Mouse (Mus musculus): Measurements from ENCODE around the gene Wscd2.

The Wscd2 gene

GRCm38 (mm10) chr5:113584439-113584838 lies 94.3 kb downstream of the Wscd2 start:
- peak in 1 of 2 experiments; percentile 17 for DNase-seq

GRCm38 (mm10) chr5:113585619-113586457 lies 95.7 kb downstream of the Wscd2 start:
- peak in 1 of 2 experiments; percentile 21 for DNase-seq

GRCm38 (mm10) chr5:113586458-113586849 lies 96.3 kb downstream of the Wscd2 start:
- DNase-seq, result peak; percentile 52 to 54

GRCm38 (mm10) chr5:113590010-113590640 lies 100.0 kb downstream of the Wscd2 start:
- peak; percentile 52 to 74 for DNase-seq

- no peak for DNase-seq
Observed at GRCm38 (mm10) chr5:113591166-113591565, 101.0 kb downstream of the Wscd2 start.

GRCm38 (mm10) chr5:113591751-113592230 lies 101.7 kb downstream of the Wscd2 start:
- peak in 1 of 2 experiments; percentile 50 for DNase-seq

GRCm38 (mm10) chr5:113593911-113594705 lies 104.0 kb downstream of the Wscd2 start:
- DNase-seq, result peak in 1 of 2 experiments; percentile 11

GRCm38 (mm10) chr5:113596252-113596651 lies 106.1 kb downstream of the Wscd2 start:
- no peak for DNase-seq

- no peak for DNase-seq
Observed at GRCm38 (mm10) chr5:113596780-113597353, 106.7 kb downstream of the Wscd2 start.

GRCm38 (mm10) chr5:113600181-113600580 lies 110.0 kb downstream of the Wscd2 start:
- DNase-seq, result no peak

- no peak for DNase-seq
Observed at GRCm38 (mm10) chr5:113600803-113601202, 110.7 kb downstream of the Wscd2 start.

- DNase-seq, result peak; percentile 29 to 42
Observed at GRCm38 (mm10) chr5:113603471-113603870, 113.3 kb downstream of the Wscd2 start.

GRCm38 (mm10) chr5:113604758-113605157 lies 114.6 kb downstream of the Wscd2 start:
- no peak for DNase-seq

- no peak for DNase-seq
Observed at GRCm38 (mm10) chr5:113606121-113606520, 116.0 kb downstream of the Wscd2 start.

GRCm38 (mm10) chr5:113606961-113607785 lies 117.0 kb downstream of the Wscd2 start:
- peak; percentile 50 to 64 for DNase-seq

- DNase-seq, result peak; percentile 43 to 49
Observed at GRCm38 (mm10) chr5:113607941-113608431, 117.9 kb downstream of the Wscd2 start.

GRCm38 (mm10) chr5:113608511-113608910 lies 118.4 kb downstream of the Wscd2 start:
- peak in 1 of 2 experiments; percentile 23 for DNase-seq

GRCm38 (mm10) chr5:113609891-113610290 lies 119.8 kb downstream of the Wscd2 start:
- peak in 1 of 2 experiments; percentile 22 for DNase-seq

GRCm38 (mm10) chr5:113610490-113610889 lies 120.4 kb downstream of the Wscd2 start:
- peak; percentile 41 to 50 for DNase-seq

- DNase-seq, result no peak
Observed at GRCm38 (mm10) chr5:113611131-113611530, 121.0 kb downstream of the Wscd2 start.

- DNase-seq, result peak in 1 of 2 experiments; percentile 13
Observed at GRCm38 (mm10) chr5:113611771-113612233, 121.7 kb downstream of the Wscd2 start.
